Mouse (Mus musculus) layer of hippocampus, postnatal 25 days (tissue): ENCODE measurements around the gene Ugt1a6b. TPM values are rescaled to one million over a fixed set of nuclear protein-coding genes. Genes with fewer than 3 reads are reported as not detected.
A peak's percentile ranks its signal among the peaks of the same experiment; 100 is the strongest.

ENCODE experiments used
- DNase-seq, 2 experiments: peaks; one replicate each; pipeline ENCODE4 v3.0.0; 2022; ENCODE audit warnings: mixed read lengths in 2 of 2, low spot score in 1 of 2; ENCODE audit errors: extremely low spot score in 1 of 2
- total RNA-seq, 2 experiments: library from RNA; stranded (reverse); gene quantifications; 2 replicates each; pipeline ENCODE4 v1.2.3; 2021

The Ugt1a6b gene
- total RNA-seq, 2 experiments from 2014 or later = 0.40 TPM; not detected in 1

DNA sequence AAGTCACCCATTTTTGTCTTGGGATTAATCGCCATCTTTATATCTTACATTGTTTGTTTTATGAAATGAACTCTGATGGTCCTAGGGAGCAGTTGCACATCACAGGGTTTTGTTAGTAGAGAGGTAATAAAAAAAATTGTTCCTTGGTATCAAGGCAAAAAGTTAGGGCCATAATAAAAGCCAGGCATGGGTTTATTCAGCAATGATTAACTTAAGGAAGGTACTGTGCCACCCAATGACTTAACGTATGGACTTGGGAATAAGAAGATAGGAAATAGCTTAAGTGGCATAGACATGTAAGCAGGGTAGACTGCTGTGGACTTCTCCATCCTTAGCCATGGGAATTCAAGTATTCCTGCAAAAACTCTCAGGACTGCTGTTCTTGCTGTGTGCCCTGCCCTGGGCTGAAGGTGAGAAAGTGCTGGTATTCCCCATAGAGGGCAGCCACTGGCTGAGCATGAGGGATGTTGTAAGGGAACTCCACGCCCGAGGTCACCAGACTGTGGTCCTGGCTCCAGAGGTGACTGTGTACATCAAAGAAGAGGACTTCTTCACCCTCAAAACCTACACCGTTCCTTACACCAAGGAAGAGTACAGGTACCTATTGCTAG is 83.4 kb downstream of the Ugt1a6b start:
- DNase-seq = no peak

DNA sequence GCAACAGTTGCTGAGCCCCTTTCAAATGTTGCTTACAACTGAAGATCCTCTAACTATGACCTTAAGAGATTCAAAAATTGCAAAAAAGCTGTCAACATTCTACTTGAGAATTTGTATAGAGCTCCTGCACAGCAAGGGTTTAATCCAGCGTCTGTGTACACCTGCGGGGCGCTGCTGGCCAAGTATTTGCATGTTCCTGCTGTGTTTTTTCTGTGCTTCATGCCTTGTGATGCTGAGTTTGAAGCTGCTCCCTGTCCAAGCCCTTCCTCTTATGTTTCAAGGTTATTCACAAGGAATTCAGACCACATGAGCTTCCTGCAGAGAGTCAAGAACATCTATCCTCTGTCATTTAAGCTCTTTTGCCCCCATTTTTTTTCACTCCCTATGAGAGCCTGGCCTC is 89.1 kb downstream of the Ugt1a6b start:
- no peak for DNase-seq

DNA sequence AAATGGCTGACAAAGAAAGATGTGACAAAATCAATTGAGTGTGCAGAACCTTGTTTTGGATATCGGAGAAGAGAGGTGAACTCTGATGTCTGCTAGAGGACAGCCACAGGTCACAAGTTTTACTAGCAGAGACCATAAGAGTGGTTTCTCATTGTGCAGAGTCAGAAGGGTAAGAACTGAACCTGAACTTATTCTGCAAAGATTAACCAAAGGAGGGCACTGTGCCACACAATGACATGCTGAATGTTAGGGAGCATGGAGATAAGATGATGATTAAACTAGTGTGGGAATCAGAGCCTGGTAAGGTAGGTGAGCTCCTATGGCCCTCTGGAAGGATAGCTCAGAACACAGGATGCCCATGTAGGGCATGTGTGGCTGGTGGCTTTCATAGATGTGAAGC is 92.6 kb downstream of the Ugt1a6b start:
- DNase-seq = no peak

DNA sequence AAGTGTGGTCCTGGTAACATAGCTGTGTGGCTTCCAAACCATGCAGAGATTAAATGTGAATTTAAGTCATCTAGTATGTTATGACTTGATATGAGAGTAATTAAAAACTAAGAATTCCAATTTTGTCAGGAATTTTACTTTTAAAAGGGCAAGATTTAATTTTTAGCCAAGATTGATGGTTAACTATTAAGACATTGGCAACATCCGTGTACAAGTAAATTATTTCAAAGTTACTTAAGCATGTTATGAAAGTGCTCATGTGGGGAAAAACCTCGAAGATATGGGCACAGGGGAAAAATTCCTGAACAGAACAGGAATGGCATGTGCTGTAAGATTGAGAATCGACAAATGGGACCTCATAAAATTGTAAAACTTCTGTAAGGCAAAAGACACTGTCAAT is 94.4 kb downstream of the Ugt1a6b start:
- DNase-seq = no peak

DNA sequence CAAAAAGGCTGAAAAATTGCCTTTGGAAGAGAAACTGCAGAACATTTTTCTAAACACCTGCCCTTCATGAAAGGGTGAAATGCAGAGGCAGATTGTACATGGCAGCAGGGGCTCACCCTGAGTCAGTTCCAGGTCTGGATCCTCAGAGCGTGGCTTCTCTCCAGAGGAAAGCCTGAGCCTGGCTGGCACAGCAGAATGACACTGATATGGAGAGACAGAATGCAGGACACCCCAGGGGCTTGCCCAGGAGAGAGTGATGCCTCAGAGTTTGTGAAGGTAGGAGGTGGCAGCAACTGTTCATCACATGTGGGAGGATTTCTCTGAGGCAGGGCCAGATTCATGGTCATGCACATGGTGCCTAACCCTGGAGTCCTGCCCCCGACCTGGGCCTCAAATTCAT is 96.9 kb downstream of the Ugt1a6b start:
- DNase-seq = no peak

DNA sequence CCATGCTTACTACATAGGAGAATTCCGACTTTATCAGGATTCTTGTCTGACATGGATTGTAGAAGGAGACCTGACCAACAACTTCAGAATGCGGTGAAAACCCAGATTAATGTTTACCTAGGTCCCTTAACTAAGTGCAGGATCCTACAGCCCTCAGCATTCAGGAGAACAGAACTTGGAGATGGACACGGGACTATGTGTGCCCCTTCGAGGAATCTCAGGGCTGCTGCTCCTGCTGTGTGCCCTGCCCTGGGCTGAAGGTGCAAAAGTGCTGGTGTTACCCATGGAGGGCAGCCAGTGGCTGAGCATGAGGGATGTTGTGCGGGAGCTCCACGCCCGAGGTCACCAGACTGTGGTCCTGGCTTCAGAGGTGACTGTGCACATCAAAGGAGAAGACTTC is 97.4 kb downstream of the Ugt1a6b start, which contains the start of gene Ugt1a2:
Gene Ugt1a2, plus strand, starts transcription at position 146 of the 400 bp plus-strand sequence.
- DNase-seq = no peak

DNA sequence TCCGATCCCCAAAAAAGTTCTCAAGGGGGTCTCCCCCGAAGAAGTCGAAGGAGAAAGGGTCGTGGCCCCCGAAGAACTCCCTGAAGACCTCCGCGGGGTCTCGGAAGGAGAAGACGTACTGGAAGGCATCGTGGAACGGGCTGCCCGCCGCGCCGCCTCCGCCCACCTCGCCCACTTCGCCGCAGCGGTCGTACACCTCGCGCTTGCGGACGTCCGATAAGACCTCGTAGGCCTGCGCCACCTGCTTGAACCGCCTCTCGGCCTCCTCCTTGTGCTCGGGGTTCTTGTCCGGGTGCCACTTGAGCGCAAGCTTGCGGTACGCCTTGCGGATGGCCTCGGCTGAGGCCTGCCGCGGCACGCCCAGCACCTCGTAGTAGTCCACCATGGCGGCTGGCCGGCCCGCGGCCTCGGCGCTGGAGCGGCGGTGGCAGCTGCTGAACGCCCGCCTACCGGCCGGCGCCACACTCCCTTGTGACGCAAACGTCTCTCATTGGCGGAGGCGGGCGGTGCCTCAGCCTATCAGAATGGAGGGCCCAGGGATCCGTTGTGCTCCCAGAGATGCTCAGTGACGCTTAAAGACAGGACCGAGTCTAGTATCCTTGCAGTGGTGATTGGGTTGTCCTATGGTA is 102.4 kb downstream of the Ugt1a6b start, which contains the start of gene Dnajb3:
Gene Dnajb3, minus strand, starts transcription at position 489 of the 629 bp plus-strand sequence.
- DNase-seq = peak; percentile 68 to 72

DNA sequence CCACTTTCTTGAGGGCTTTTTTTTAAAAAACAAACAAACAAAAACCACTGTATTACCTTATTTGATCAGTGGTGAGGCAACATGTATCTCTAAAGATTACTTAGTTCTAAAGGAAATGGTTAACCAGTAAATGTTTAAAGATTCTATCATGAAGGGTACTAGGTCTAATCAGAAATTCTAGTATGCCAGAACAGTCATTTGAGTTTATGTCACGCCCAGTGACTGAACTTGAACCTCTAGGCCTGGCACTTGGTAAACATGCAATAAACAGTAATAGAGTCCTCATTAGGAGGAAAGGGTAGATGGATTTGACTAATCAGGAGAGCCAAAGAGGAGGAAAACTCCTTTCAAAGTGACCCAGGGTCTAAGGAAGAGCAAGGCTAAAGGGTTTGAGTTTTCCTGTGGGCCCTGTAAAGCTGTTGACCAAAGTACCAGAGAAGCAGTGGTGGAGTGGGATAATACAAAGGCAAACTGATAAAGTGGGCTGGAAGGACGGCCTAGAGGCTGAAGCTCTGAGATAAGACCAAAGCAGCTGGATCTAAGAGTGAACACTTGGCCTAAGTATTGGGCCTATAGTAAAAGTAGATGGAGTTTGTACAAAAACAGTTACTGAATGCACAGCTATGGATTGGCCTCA is 103.9 kb downstream of the Ugt1a6b start:
- no peak for DNase-seq

DNA sequence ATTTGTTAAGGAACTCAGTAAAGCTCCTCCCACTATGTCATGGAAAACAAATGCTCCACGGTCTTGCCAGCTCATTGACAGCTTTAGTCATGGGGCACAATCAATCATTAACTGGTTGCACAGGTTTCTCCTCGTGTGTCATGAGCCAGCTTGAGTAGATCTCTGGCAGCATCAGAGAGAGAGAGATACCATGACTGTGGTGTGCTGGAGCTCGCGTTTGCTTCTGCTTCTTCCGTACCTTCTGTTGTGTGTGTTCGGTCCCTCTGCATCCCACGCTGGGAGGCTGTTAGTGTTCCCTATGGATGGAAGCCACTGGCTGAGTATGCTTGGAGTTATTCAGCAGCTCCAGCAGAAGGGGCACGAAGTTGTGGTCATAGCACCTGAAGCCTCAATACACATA is 108.8 kb downstream of the Ugt1a6b start, which contains the start of gene Ugt1a1:
Gene Ugt1a1, plus strand, starts transcription at position 148 of the 400 bp plus-strand sequence.
- no peak for DNase-seq

DNA sequence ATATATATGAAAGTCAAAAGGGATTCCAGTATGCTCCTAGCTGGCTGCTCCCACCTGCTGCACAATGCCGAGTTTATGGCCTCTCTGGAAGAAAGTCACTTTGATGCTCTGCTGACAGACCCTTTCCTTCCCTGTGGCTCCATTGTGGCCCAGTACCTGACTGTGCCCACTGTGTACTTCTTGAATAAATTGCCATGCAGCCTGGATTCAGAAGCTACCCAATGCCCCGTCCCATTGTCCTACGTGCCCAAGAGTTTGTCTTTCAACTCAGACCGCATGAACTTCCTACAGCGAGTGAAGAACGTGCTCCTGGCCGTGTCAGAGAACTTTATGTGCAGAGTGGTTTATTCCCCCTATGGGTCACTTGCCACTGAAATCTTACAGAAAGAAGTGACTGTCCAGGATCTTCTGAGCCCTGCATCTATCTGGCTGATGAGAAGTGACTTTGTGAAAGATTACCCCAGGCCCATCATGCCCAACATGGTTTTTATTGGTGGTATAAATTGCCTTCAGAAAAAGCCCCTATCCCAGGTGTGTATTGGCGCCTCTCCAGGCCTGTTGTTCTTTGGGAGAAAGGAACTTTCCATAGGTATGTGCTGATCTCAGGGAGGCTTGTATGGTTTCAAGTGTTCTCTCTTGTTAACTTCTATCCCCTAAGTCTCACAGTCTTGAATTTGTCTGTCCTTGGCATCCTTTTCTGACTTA is 109.4 kb downstream of the Ugt1a6b start:
- no peak for DNase-seq

DNA sequence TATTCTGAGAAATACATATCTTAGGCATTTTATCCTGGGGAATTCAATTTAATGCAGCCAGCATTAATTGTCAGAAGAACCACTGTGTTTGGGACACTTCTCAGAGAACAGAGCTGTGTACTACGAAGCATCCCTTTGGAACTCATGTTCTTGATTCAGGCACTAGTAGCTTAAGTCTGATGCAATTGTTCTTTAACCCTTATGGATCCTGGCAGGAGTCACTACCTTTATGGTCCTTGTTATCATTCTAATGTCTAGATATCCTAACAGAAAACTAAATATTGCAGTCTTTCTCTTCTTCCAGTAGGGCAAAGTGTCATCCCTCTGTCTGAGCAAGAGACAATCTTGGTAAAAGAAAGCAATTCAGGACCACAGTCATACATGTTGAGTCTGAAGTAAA is 110.0 kb downstream of the Ugt1a6b start:
- no peak for DNase-seq

DNA sequence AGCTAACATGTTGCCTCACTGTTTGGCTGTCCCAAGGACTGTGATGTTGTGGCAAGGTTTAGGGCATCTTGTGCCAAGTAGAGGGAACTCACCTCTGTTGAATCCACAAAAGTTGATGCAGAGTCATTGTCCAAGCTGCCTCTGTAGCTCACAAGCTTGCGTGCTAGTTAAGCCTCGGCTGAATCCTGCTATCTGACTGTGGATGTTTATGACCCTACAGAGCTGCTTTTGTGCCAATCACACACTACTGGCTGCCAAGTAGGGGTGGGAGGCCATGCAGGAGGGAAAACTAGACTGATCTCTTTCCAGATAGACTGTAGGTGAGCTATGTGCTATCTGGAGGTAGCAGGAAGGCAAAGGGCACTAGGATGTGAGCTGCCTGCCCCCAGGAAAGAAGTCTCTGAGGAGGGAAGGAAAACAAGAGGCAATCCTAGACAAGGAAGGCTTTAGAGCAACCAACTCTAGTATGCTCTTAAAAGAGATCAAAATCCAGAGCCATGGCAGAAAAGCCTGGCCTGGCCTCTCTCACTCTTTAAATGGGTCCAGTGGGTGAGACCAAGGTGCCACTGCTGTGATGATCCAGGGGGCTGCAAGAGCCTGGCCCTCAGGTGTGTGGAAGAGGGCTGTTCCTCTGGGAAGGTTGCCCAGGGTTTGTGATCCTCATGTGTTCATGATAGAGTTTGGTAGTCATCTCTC is 110.9 kb downstream of the Ugt1a6b start:
- no peak for DNase-seq

DNA sequence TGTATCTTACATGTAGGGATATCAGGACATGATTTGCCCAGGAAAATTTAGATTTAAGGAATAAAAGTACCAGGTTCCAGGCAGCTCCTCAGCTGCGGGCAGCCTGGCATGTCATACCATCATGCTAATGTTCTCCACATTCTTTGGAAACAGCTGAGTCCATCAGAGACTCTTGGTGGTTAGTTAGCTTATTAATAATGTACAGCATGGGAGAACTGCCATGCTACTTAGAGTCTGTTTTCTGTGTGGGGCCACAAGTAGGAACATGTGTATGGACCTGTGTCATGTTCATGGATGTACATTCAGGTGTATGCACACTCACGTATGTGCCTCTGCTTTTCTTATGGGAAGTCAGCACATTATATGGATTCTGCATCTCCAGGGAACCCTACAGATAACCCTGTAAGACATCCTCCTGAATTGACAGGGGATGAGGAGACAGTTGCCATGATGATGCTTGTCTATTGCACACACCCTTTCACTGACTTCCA is 111.5 kb downstream of the Ugt1a6b start:
- DNase-seq = no peak

DNA sequence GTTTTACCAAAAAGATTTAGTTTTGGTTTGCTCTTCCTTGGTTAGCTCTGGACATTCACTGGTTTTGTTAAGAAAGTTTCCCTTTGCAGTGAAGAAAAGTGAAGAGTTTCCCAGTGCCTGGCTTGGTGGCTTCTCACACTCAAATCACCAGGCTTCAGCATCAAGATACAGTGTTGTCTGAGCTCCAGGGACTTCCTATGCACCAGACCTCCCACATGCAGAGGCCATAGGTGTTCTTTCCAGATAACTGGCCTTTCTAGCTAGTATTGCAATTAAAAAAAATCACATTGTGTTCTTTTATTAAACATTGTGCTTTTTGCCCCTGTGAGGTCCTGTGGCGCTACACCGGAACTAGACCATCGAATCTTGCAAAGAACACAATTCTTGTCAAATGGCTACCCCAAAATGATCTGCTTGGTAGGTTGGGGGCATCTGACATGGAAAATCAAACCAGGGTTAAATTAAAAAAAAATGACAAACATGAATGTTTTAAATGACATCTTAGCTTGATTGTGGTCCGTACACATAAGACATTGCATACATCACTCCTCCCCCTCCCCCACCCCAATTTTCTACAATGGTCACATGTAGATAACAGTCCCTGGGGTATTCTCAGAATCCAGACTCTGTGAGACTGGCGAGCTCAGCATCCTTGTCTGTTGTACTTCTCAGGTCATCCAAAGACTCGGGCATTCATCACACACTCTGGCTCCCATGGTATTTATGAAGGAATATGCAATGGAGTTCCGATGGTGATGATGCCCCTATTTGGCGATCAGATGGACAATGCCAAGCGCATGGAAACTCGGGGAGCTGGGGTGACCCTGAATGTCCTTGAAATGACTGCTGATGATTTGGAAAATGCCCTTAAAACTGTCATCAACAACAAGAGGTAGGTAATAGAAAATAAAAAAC is 112.7 kb downstream of the Ugt1a6b start:
- no peak for DNase-seq

DNA sequence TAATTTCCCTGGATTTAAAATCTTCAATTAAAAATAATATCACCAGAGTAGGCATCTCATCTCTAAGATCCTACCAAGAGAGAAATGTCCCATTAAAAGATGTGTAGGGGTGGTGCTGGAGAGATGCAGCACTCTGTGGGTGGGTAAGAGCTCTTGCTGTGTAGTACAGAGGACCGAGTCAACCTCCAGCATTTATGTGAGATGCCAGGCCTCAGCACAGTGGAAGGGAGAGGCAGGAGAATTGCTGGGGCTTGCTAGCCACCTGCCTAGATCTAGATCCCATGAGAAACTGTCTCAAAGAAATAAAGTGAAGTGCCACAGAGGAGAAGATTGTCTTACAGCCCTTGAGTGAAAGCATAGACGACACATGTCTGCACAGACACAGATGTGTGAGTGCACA is 113.5 kb downstream of the Ugt1a6b start:
- no peak for DNase-seq

DNA sequence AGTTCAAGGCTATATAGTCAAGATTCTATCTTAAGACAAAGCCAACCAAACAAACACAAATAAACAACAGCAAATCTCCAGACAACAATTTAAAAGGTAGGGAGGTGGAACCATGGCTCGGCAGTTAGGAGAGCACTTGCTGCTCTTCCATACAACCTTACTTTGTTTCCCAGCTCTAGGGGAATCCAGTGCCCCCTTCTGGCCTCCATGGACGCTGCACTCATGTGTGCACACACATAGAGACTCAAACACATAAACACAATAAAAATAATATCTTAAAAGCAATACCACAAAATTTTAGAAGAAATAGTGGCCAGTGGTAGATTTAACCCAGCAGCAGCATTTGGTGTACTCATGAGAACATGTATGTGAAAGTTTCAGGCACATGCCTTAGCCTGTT is 114.1 kb downstream of the Ugt1a6b start:
- no peak for DNase-seq

DNA sequence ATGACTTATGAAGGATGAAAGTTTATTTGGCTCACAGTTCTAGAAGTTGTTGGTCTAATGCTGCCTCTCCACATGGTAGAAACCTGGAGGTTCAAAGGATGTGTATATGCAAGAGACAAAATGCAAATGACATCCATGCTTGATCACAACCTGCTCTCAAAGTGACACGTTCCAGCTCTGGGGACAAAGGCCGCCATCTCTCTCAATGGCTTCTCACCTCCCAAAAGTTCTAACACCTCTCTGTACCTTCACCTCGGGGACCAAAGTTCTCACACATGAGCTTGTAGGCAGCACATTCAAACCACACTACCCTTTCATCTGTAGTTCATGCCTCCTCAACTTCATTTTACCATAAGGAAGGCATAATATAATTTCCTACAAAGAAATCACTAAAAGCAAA is 114.5 kb downstream of the Ugt1a6b start:
- DNase-seq = no peak

DNA sequence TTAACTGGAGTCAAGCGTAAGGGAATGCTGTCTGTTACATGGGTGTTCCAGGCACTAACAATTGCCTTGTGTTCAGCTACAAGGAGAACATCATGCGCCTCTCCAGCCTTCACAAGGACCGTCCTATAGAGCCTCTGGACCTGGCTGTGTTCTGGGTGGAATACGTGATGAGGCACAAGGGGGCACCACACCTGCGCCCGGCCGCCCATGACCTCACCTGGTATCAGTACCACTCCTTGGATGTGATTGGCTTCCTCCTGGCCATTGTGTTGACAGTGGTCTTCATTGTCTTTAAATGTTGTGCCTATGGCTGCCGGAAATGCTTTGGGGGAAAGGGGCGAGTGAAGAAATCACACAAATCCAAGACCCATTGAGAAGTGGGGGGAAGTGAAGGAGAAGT is 115.0 kb downstream of the Ugt1a6b start:
- DNase-seq = no peak

DNA sequence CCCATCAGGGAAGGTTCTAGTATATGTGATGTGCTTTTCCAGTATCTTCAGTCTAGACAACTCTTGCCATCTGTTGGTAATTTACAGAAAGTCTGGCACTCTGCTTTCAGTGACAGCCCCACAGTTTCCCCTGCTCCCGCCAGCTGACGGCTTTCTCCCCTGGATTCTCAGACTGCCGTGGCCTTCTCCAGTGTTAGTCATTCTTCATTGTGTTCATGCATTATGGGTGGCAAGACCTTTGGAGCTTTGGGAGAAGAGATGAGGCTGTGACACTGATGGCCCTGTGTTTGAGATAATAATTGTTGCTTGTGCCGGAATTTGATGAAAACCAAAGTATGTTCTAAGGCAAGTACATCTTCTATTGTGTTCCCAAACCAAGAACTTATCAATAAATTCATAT is 115.5 kb downstream of the Ugt1a6b start:
- DNase-seq = no peak
